Comparison of ENCODE assay signal across 8 mouse cellular contexts in the genomic region with DNA sequence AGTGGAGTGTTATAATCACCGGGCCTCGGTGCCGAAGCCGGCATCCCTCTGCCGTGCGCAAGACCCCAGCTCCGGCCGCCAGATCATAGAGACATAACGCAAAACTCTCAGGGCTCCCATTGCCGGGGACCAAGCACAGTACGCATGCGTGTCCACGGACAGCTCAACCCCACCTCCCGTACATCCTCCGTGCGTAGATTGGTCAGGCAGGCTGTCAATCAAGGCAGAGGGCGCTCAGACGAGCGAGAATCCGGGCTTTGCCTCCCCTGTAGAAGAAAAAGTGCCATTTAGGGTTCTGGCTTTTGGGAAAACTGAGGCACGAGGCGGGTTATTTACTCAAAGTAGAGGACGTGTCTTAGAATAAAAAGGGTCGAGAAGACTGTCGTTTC. TPM values are rescaled to one million over a fixed set of nuclear protein-coding genes. Genes with fewer than 3 reads are reported as not detected.
DNase-seq lines count a peak whose midpoint lies in the region; ATAC-seq lines count a peak whose summit lies in the region.

Gene Rpusd3, minus strand, starts transcription at position 142 of the 389 bp plus-strand sequence.

- peak; percentile 98 for ATAC-seq in hindbrain, embryonic 13.5 days (ENCODE audit: low FRiP score)

- peak within 1 kb of the TSS; percentile 65 for H3K4me3 ChIP-seq in hindbrain, embryonic 13.5 days

- under 1% methylated on average over 25 of the region's 25 CpGs for WGBS in hindbrain, embryonic 13.5 days

- H3K9me3 ChIP-seq in hindbrain, embryonic 13.5 days = no peaks in the 10 kb centered on the region

- H3K4me2 ChIP-seq in hindbrain, embryonic 13.5 days = peak within 1 kb of the TSS; percentile 96

- H3K36me3 ChIP-seq in hindbrain, embryonic 13.5 days = peaks cover 29% of the 10 kb centered on the region

- H3K4me1 ChIP-seq in hindbrain, embryonic 13.5 days (replicated peaks) = peaks cover 23% of the 10 kb centered on the region

- H3K27ac ChIP-seq in hindbrain, embryonic 13.5 days = peak within 1 kb of the TSS; percentile 36; the same call in 1 of the 2 replicates

- peak within 1 kb of the TSS; percentile 84 for H3K9ac ChIP-seq in hindbrain, embryonic 13.5 days

- DNase-seq in NIH3T3 (ENCODE audit: low read depth) = peak; percentile 100
- DNase-seq in cerebellum, postnatal 10 days = peak; percentile 100
- DNase-seq in frontal cortex, postnatal 14 days (ENCODE audit: low spot score in 2 of 2) = peak; percentile 92 to 98
- peak; percentile 98 to 100 for DNase-seq in layer of hippocampus, postnatal 25 days (ENCODE audit: extremely low spot score in 1 of 2, low spot score in 1 of 2)
- peak; percentile 98 for DNase-seq in lung, postnatal 25 days (ENCODE audit: low spot score)
- peak; percentile 99 for DNase-seq in retina, embryonic 14.5 days (ENCODE audit: low spot score)
- DNase-seq in thymus, postnatal 4 days = peak; percentile 100

- no peaks in the 10 kb centered on the region for H3K27me3 ChIP-seq in hindbrain, embryonic 13.5 days

RNA-seq across cellular contexts. Expression of gene Rpusd3, which starts in this region (rescaled TPM):
- 17.5 and 19.5 TPM in 2 replicates for polyA plus RNA-seq in hindbrain, embryonic 13.5 days (2015; fragmentation: Nextera tagmentation; extraction: Ambion mirVana)
- 10 to 100 TPM; 32.7 to 32.9 TPM for total RNA-seq in layer of hippocampus, postnatal 25 days (2021)

Comparison
In these comparisons a context has a peak if more than half of its experiments do, and no peak if none do; other contexts are left out.
1. Peak in every context shown above with its lines: DNase-seq, ATAC-seq, H3K4me3 ChIP-seq and H3K27ac ChIP-seq.